Mouse (Mus musculus): ENCODE measurements around the gene Litaf. TPM values are rescaled to one million over a fixed set of nuclear protein-coding genes. Genes with fewer than 3 reads are reported as not detected.

Litaf gene
- polyA plus RNA-seq, 1 experiment from 2014 or later = 79.2 TPM

DNA sequence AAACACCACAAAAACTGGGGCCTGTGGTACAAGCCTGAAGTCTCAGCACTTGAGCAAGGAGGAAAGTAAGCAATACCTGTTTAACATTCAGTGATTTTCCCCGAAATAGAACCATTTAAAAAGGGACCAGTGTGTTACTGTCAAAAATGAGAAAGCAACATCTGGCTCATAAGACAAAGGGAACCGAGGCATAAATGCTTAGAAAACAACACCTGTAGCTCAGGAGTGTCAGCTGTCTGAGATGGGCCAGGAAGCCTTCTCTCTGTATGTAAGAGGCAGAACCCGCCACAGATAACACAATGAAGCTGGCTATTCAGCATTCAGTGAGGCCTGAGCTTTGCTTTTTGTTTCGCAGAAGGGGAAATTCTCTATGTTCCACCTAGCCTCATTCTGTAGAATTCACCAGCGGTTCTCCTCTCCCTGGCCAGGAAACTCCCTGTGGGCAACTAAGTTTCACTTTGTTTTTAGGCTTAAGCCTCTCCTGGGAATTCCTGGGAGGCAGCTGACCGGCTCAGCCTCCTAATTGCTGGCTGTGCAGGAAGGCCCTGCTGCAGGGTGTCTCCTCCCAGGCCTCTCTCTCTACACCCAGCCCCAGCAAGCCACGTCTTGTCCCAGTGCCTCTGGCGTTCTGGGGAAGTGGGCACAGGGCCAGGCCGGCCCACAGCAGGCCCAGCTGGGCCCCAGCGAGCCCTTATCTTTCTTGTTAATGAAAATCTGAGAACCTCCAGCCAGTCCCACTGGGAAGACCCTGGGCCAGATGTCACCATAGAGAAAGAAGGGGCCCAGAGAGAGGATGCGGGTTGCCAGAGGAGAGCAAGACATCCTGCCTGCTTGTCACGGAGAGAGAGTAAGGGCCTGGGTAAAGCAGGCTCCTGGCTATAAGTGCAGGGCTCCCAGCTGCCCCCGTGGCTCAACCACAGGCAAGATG, 2.9 kb downstream of the Litaf start:
- 30% methylated on average over 13 of the region's 13 CpGs for WGBS (ENCODE audit: insufficient replicate concordance)
- DNase-seq = peak; percentile 61
- H3K27me3 ChIP-seq (ENCODE audit: insufficient read depth, low read length) = peaks cover 24% of the 10 kb centered on the region
- H3K9me3 ChIP-seq (ENCODE audit: low read length) = no peaks in the 10 kb centered on the region
- peak; percentile 36 for ATAC-seq
- H3K4me2 ChIP-seq (ENCODE audit: low read depth, low read length) = no peak overlapping the region
- H3K9ac ChIP-seq (replicated peaks) = peak overlapping the region; percentile 48
- no peak for TF ChIP-seq CTCF (IDR thresholded peaks at IDR 0.05; ENCODE audit: low read depth)
- TF ChIP-seq EP300 (IDR thresholded peaks at IDR 0.05; ENCODE audit: low read depth) = no peak
- H3K4me3 ChIP-seq (ENCODE audit: low read depth, low read length) = no peak overlapping the region
- no peaks in the 10 kb centered on the region for H3K36me3 ChIP-seq (replicated peaks; ENCODE audit: insufficient read depth, low read length)
- H3K27ac ChIP-seq (ENCODE audit: low read depth) = peak overlapping the region; percentile 82
- peaks cover 17% of the 10 kb centered on the region for H3K4me1 ChIP-seq (ENCODE audit: insufficient read depth)

DNA sequence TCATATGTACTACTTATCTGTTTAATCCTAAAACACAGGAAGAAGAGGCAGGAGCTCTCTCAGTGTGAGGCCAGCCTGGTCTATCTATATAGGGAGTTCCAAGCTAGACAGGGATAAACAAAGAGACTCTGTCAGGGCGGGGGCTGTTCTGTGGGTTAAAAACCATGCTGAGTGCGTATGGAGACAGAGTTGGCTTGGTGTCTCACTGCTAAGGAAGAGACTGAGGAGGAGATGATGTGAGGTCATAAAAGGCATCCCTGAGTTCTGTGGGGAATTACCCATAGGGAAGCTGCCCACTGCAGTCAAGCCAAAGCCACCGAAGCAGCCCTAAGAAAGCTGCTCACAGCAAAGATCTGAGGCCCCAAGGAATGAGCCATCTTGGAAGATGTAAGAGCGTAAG, 5.3 kb downstream of the Litaf start, which contains the start of gene Snn:
Snn (plus strand) TSS at position 301 of the 400 bp plus-strand sequence.
- Histone ChIP-seq H3K9me3 (ENCODE audit: low read length) (no peaks in the 10 kb centered on the region), H3K4me1 (ENCODE audit: insufficient read depth) (peaks cover 4% of the 10 kb centered on the region), H3K9ac (replicated peaks) (no peak within 1 kb of the TSS), H3K4me2 (ENCODE audit: low read depth, low read length) (no peak within 1 kb of the TSS), H3K4me3 (ENCODE audit: low read depth, low read length) (no peak within 1 kb of the TSS), H3K27ac (ENCODE audit: low read depth) (no peak within 1 kb of the TSS), H3K27me3 (ENCODE audit: insufficient read depth, low read length) (peaks cover 10% of the 10 kb centered on the region; the same call in 1 of the 2 replicates), H3K36me3 (replicated peaks; ENCODE audit: insufficient read depth, low read length) (no peaks in the 10 kb centered on the region)
- ATAC-seq (no peak), DNase-seq (no peak)
- WGBS (ENCODE audit: insufficient replicate concordance) = 79% methylated on average over 4 of the region's 4 CpGs
- no peak for TF ChIP-seq EP300 (IDR thresholded peaks at IDR 0.05; ENCODE audit: low read depth)
- no peak for TF ChIP-seq CTCF (IDR thresholded peaks at IDR 0.05; ENCODE audit: low read depth)

GRCm38 (mm10) chr16:11055916-11056315, 10.0 kb downstream of the Litaf start:
- 77% methylated on average over 5 of the region's 5 CpGs for WGBS (ENCODE audit: insufficient replicate concordance)
- no peak for DNase-seq
- no peaks in the 10 kb centered on the region for H3K36me3 ChIP-seq (replicated peaks; ENCODE audit: insufficient read depth, low read length)
- H3K4me1 ChIP-seq (ENCODE audit: insufficient read depth) = no peaks in the 10 kb centered on the region
- H3K9ac ChIP-seq (replicated peaks) = no peak overlapping the region
- H3K4me3 ChIP-seq (ENCODE audit: low read depth, low read length) = no peak overlapping the region
- no peak overlapping the region for H3K4me2 ChIP-seq (ENCODE audit: low read depth, low read length)
- TF ChIP-seq CTCF (IDR thresholded peaks at IDR 0.05; ENCODE audit: low read depth) (no peak), EP300 (IDR thresholded peaks at IDR 0.05; ENCODE audit: low read depth) (no peak)
- no peaks in the 10 kb centered on the region for H3K9me3 ChIP-seq (ENCODE audit: low read length)
- H3K27ac ChIP-seq (ENCODE audit: low read depth) = no peak overlapping the region
- no peak for ATAC-seq
- H3K27me3 ChIP-seq (ENCODE audit: insufficient read depth, low read length) = no peaks in the 10 kb centered on the region

DNA sequence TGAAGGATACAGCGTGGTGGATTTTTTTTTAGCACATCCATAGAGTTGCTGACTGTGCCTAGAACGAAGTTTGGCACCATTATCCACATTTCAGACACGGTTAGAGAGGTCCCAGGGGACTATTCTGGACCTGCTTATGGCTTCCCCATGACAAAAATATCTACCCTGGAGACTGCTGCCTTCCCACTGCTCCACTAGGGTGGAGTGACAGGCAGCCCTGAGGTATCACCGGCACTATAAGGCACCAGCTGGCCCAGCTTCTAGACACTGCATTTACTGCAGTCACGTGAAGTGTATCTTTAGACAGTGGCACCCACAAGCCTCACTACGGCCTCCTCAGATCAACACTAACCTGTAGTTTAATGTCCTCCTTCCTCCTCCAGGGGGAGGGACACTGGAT, 11.1 kb downstream of the Litaf start:
- Histone ChIP-seq H3K9me3 (ENCODE audit: low read length) (no peaks in the 10 kb centered on the region), H3K9ac (replicated peaks) (no peak overlapping the region), H3K4me2 (ENCODE audit: low read depth, low read length) (no peak overlapping the region), H3K27me3 (ENCODE audit: insufficient read depth, low read length) (no peaks in the 10 kb centered on the region), H3K36me3 (replicated peaks; ENCODE audit: insufficient read depth, low read length) (no peaks in the 10 kb centered on the region), H3K4me3 (ENCODE audit: low read depth, low read length) (no peak overlapping the region), H3K4me1 (ENCODE audit: insufficient read depth) (no peaks in the 10 kb centered on the region), H3K27ac (ENCODE audit: low read depth) (no peak overlapping the region)
- DNase-seq = no peak
- no peak for TF ChIP-seq EP300 (IDR thresholded peaks at IDR 0.05; ENCODE audit: low read depth)
- no peak for TF ChIP-seq CTCF (IDR thresholded peaks at IDR 0.05; ENCODE audit: low read depth)
- WGBS (ENCODE audit: insufficient replicate concordance) = 67% methylated on average over 6 of the region's 6 CpGs
- ATAC-seq = 0 out of 2 replicates have a peak, but pooled peaks have one; percentile 12

DNA sequence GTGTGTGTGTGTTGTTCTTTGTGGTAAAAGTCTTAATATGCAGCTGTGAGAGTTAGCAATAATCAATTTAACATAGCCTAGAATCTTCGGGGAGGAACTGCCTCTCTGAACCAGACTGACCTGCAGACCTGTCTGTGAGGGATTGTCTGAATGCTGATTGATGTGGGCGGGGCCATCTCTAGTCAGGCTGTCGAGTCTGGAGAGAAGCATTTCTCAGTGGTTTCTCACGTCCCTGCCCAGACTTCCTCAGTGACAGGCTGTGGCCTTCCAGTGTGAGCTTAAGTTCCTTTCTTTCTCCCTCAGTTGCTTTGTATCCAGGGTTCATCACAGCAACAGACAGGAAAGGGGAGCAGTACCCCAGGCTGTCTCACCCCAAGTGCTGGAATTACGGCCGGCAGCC, 11.5 kb downstream of the Litaf start:
- Histone ChIP-seq H3K4me2 (ENCODE audit: low read depth, low read length) (no peak overlapping the region), H3K9me3 (ENCODE audit: low read length) (no peaks in the 10 kb centered on the region), H3K9ac (replicated peaks) (no peak overlapping the region), H3K4me1 (ENCODE audit: insufficient read depth) (no peaks in the 10 kb centered on the region), H3K27ac (ENCODE audit: low read depth) (no peak overlapping the region), H3K36me3 (replicated peaks; ENCODE audit: insufficient read depth, low read length) (no peaks in the 10 kb centered on the region), H3K4me3 (ENCODE audit: low read depth, low read length) (no peak overlapping the region), H3K27me3 (ENCODE audit: insufficient read depth, low read length) (no peaks in the 10 kb centered on the region)
- no peak for DNase-seq
- TF ChIP-seq EP300 (IDR thresholded peaks at IDR 0.05; ENCODE audit: low read depth) = no peak
- no peak for TF ChIP-seq CTCF (IDR thresholded peaks at IDR 0.05; ENCODE audit: low read depth)
- WGBS (ENCODE audit: insufficient replicate concordance) = 44% methylated on average over 6 of the region's 6 CpGs
- ATAC-seq = no peak

DNA sequence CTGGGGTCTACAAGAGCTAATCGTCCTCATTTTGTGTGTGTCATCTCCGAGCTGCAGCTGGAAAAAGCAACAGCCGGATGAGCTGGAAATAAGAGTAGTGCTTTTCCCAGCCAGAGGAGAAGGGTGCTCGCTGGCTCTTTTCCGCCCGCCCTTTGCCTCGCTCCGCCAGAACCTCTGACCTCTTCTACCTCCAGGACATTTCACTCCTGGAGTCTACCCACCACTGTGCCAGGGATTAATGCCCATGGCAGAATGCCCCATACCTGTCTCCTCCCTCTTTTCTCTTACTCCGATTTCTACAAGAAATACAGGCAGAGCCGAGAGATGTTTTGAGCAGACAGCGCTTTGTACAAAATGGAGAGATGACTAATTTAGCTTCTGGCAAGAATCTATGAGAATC, 14.8 kb downstream of the Litaf start:
- ATAC-seq = no peak
- Histone ChIP-seq H3K36me3 (replicated peaks; ENCODE audit: insufficient read depth, low read length) (no peaks in the 10 kb centered on the region), H3K4me2 (ENCODE audit: low read depth, low read length) (no peak overlapping the region), H3K27ac (ENCODE audit: low read depth) (no peak overlapping the region), H3K4me3 (ENCODE audit: low read depth, low read length) (no peak overlapping the region), H3K9ac (replicated peaks) (no peak overlapping the region), H3K4me1 (ENCODE audit: insufficient read depth) (no peaks in the 10 kb centered on the region), H3K9me3 (ENCODE audit: low read length) (no peaks in the 10 kb centered on the region), H3K27me3 (ENCODE audit: insufficient read depth, low read length) (no peaks in the 10 kb centered on the region)
- 86% methylated on average over 11 of the region's 11 CpGs for WGBS (ENCODE audit: insufficient replicate concordance)
- no peak for DNase-seq
- no peak for TF ChIP-seq EP300 (IDR thresholded peaks at IDR 0.05; ENCODE audit: low read depth)
- no peak for TF ChIP-seq CTCF (IDR thresholded peaks at IDR 0.05; ENCODE audit: low read depth)
